Mouse (Mus musculus) cerebellum, postnatal 14 days (tissue): ENCODE measurements around the gene Nhlrc2.
"Not testable (repeated sequence)": the region's sequence is repeated elsewhere in the genome, so short reads cannot be mapped to it uniquely, and the experiment has no call there.

Source experiments
- DNase-seq, 2 experiments: peaks; one replicate each; pipeline ENCODE4 v3.0.0; 2021; ENCODE audit warnings: mixed read lengths in 2 of 2

The Nhlrc2 gene

GRCm38 (mm10) chr19:56548230-56549032 lies at the start of gene Nhlrc2:
Gene Nhlrc2, plus strand, starts transcription at chr19:56548261.
- DNase-seq = peak; percentile 85

- not testable (repeated sequence) for DNase-seq
These were observed 45.0 kb upstream of the Nhlrc2 start for GRCm38 (mm10) chr19:56503069-56503468.

GRCm38 (mm10) chr19:56503525-56503924 lies 44.5 kb upstream of the Nhlrc2 start:
- not testable (repeated sequence) for DNase-seq

- DNase-seq = not testable (repeated sequence)
These were observed 36.9 kb upstream of the Nhlrc2 start for GRCm38 (mm10) chr19:56511207-56511606.

DNA sequence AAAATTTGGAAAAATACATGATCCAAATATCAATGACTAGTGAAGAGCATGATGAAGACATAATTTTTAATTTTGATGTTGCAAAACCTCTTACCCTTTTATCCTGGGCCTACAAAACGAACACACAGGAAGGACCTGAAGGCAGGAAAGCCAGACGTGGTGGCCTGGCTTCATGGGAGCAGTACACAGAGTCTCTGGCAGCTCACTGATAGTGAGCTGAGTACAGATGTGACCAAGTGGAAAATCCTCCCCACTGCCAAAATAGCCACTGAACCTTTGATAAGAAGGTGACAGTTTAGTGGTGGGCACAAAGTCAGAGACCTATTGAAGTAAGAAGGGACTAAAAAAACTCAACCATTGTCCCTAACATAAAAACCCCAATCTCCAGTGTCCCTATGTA lies 34.5 kb upstream of the Nhlrc2 start:
- not testable (repeated sequence) for DNase-seq

GRCm38 (mm10) chr19:56519408-56519807 lies 28.7 kb upstream of the Nhlrc2 start:
- DNase-seq = not testable (repeated sequence)

- DNase-seq = not testable (repeated sequence)
These were observed 17.5 kb upstream of the Nhlrc2 start for GRCm38 (mm10) chr19:56530529-56530928.

GRCm38 (mm10) chr19:56531251-56531650 lies 16.8 kb upstream of the Nhlrc2 start:
- no peak for DNase-seq

DNA sequence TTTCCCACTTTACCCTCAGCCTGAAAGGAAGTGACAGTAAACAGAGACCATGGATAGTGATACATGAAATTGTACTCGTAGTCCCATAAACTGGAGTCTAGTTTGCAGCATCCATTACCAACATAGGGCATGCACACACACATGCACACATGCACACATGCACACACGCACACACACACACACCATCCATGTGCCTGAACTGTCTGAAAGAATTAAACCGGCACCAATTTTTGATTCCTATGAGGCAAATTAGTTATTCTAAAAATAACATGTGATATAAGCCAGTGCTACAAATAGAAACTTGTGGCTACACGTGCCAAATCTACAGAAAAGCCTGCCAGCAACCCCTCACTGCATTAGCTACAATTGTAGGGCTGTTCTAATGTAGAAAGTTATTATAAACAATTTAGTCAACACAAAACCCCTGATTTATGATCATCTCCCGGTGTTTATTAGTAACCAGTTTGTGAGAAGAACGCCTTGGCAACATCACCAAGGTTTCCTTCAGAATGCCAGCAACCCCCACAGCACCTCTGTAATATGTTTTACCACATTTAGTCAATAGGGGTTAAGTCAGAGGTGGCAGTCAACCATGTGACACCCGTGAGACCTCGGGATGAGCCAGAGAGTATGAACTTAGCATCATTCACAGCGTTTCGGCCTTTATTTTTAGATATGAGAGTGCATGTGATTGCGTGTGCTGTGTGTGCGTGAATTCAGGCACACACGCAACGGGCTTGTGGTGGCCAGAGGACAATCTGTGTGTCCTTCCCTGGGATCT lies 14.6 kb upstream of the Nhlrc2 start:
- no peak for DNase-seq

- DNase-seq = no peak
These were observed 13.7 kb upstream of the Nhlrc2 start for GRCm38 (mm10) chr19:56534337-56534736.

DNA sequence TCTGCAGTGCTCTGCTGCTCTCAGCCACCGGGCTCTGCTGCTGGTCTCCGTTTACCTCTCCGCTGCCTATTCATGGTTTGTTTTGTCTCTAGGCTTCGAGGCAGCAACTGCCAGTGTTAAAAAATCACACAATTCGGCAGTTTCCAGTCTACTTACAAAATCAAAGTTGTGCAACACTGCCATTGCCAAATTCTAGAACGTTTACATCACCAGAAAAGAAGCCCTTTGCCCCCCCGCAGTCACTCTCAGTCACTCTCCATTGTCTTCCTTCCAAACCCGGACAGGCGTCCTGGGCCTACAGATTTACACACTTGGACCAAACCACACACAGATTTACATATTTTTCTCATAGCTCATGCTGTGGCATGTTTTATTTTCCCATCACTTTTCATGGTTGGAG lies 13.0 kb upstream of the Nhlrc2 start:
- no peak for DNase-seq

GRCm38 (mm10) chr19:56535765-56536164 lies 12.3 kb upstream of the Nhlrc2 start:
- DNase-seq = no peak

DNA sequence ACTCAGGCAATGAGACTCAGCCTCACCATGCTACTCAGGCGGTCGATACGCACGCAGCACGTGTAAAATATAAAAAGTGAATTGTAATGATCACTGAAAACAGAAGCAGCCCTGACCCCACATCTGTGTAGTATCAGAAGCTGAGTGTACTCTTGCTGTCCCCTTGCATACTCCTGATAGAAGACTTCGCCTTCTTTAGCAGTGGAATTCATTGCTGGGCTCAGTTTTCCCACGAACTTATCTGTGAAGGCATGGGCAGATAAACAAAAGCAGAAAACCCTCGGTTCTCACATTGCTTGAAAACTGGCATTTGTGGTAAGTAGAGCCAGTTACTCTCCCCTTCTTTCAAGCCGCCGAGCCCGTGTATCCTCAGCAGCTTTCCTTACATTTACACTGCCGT lies 4.7 kb upstream of the Nhlrc2 start:
- no peak for DNase-seq

DNA sequence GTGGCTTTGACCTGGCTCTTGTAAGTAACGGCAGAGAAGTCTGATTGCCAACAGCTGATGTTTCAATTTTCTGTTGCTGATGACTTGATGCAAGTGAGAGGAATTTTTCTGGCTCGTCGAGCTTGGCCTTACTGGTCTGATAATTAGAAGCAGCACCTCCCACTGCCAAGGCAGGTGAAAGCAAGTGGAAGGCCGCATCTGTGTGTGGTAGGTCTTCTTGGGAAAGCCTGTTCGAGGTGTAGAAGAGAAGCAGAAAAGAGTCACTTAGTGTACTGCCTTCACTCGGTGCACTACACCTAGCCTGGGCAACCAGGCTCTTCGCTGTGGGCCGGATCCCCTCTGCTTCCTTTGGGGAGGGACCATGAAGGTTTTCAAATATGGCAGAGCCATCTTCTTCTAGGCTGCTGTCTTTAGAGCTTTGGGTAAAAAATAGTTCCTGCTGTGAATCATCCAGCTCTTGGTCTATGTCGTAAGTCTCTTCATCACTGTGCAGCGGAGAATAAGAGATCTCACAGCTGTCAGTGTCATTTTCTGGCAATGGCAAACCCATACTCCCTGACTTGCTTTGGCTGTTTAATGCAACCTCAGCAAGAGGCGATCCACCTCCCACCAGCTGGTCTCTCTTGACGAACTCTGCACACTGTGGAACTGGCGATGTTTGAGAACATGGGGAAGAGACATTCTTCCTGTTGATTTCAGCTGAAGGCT lies 3.2 kb upstream of the Nhlrc2 start:
- no peak for DNase-seq

GRCm38 (mm10) chr19:56546031-56546430 lies 2.0 kb upstream of the Nhlrc2 start:
- no peak for DNase-seq

DNA sequence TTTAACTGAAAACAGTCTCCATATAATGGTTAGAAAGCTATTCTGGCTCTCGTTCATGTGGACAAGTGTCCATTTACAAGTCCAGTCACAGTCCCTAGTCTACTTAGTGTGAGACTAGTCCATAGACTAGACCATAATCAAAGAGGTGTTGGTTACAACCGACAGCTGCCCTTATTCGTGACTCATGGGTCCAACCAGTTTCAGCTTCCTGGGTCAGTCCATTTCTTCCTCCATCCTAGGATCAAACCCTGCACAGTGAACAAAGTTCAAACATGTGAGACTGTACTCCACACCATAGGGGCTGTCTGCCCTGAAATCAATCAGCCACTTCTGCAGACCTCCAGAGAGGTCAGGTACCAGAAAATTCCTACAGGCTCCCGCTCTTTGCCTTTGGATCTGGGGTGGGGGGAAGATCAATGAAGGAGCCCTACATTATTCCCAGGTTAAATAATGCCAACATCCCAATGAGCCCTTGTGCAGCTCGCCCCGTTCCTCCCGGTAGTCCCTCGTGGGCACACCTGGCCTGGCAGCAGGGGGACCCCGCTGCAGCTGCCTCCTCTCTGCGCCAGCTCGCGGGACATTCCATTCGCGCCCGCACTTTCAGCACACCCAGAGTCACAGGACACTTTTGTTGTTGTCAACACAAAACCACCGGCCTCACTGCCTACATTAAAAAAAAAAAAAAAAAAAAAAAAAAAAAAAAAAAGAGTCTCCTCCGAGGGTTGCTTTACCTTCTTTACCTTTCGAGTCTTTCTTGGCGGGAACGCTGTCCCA lies 418 bp upstream of the Nhlrc2 start, which contains the start of gene Dclre1a:
TSS of gene Dclre1a (minus strand) at position 767 of the 774 bp plus-strand sequence.
- peak; percentile 77 to 79 for DNase-seq

DNA sequence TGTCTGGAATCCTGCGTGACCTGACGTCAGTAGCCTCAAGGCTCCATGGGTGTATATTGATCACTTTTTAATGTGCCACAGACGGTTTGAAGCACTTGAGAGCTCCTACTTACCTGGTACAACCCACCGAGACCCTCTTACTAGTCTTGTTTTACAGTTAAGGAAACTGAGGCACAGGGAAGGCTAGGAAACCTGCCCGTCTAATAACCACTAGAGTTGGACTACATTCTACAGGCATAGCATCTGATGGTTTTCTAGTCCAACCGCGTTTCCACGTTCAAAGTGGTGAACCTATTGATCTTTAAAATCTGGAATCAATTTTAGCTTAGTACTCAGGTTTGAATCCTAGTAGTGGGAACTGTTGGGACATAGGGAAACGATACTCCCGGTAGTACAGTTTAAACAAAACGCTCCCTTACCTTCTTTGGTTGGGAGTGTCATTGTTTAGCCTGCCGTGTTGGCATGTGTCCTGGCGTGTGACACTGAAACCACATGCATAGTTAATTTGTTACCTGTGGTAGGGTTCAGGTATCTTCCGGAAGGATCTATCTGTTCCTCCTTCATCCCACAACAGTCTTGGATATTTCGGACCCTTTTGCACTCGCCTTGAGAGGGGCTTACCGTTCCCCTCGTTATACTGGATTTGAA lies 1.1 kb downstream of the Nhlrc2 start:
- peak; percentile 13 to 21 for DNase-seq

DNA sequence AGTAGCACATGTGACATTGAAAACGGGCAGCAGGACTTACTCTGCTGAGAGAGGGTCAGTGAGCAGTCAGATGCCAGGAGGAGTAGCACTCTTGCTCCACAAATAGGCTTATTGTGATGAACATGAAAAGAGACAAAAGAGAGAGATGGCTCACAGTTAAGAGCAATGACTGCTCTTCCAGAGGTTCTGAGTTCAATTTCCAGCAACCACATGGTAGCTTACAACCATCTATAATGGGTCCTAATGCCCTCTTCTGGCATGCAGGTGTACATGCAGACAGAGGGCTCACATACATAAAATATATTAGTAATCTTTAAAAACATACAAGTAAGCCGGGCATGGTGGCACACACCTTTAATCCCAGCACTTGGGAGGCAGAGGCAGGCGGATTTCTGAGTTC lies 5.1 kb downstream of the Nhlrc2 start:
- no peak for DNase-seq

DNA sequence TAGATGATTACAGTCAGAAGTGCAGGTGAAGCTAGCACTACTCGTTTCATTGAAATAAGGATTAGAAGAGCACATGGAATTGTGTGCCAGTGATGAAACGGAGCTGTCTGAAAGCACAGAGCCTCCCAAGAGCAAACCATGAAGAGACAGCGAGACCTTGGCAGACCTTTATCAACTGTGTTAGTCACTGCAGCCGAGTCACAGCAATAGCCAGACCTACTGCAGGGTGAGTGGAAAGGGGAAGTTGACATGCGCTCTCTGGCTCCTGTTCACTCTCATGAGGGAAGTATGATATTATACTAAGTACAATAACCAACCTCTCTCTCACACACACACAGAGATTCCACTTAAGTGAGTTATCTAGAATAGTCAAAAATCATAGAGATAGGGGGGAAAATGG lies 7.9 kb downstream of the Nhlrc2 start:
- DNase-seq = no peak

GRCm38 (mm10) chr19:56562433-56563138 lies 14.5 kb downstream of the Nhlrc2 start:
- DNase-seq = no peak

DNA sequence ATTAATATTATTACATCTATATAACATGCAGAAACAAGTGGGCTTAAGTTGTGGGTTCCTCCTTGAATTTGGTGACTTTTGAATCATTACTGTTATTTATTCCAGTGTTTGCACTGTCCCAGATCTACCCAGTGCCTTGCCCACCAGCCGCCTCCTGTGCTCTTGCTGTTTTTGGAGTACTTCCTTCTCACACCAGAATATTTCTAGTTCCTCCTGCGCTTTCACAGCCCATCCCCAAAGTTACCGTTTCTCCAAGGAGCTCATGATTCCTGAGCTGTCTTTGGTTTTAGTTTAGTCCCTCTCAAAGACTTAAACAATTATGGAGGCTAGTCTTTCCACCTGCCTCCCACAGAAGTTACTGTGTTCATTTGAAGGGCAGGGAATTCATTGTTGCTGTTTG lies 15.4 kb downstream of the Nhlrc2 start:
- DNase-seq = no peak
